Mouse (Mus musculus): Measurements from ENCODE around the gene Sgcb.

GRCm38 (mm10) chr5:73613296-73613695 lies 34.3 kb downstream of the Sgcb start:
- no peak for TF ChIP-seq CTCF (IDR thresholded peaks at IDR 0.05; ENCODE audit: low read depth, low read length)
- TF ChIP-seq POLR2A (IDR thresholded peaks at IDR 0.05; ENCODE audit: extremely low read depth, insufficient read depth, low read length): no peak

Data from liver, adult 2 months (tissue).